Mouse (Mus musculus) kidney, postnatal 36 days (tissue): ENCODE measurements around the gene Fam186a.
A peak's percentile ranks its signal among the peaks of the same experiment; 100 is the strongest.
"Not testable (repeated sequence)": the region's sequence is repeated elsewhere in the genome, so short reads cannot be mapped to it uniquely, and the experiment has no call there.

Source experiments
- DNase-seq, 2 experiments: peaks; one replicate each; pipeline ENCODE4 v3.0.0; 2021 to 2022; ENCODE audit warnings: mixed read lengths in 2 of 2

Gene Fam186a

GRCm38 (mm10) chr15:99966961-99967360 lies at the start of gene Fam186a:
Gene Fam186a, minus strand, starts transcription at chr15:99967061.
- no peak for DNase-seq

DNA sequence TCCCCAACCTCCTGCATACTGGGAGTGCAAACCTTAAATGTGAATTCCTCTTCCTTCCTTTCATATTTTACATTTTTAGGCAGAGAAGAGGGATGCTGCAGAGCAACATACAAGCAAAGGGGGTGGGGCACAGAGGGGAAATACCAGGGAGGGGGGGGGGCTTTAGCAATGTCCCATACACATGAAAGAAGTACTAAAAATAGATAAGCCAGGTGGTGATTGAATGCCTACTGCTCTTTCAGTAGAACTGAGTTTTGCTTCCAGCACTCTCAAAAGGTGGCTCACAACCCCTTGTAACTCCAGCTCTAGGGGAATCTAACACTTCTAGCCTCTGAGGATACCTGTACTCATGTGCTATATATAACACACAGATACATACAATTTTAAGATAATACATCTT lies 39.3 kb upstream of the Fam186a start:
- DNase-seq: no peak

DNA sequence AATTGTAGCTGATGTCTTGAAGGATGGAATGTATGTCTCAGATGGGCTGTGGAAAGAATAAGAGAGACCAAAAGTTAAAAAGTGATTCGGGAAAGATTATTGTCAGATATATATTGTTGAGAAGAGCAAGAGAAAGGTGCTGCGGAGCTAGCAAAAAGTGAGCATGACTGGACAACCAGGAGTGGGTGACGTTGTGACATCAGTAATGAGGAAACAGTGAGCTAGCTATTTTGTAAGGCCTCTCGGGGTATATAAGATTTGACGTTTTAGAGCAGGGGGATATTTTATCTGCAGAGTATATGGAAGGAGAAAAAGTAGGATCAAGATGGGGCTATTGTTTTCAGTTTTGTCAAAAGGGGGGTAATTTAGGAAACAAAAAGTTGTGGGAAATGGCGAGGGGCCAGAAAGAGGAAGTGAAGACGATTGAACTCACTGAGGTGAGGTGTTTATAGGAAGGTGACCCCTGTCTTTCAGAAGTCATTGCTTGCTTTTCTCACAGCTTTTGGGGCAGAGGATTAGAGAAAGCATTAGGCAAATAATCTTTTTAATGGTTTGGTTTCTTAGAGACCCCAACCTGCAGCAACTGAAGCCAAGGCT lies 37.9 kb upstream of the Fam186a start:
- DNase-seq: no peak

- DNase-seq: no peak
Observed at GRCm38 (mm10) chr15:99999390-99999789, 32.5 kb upstream of the Fam186a start.

DNA sequence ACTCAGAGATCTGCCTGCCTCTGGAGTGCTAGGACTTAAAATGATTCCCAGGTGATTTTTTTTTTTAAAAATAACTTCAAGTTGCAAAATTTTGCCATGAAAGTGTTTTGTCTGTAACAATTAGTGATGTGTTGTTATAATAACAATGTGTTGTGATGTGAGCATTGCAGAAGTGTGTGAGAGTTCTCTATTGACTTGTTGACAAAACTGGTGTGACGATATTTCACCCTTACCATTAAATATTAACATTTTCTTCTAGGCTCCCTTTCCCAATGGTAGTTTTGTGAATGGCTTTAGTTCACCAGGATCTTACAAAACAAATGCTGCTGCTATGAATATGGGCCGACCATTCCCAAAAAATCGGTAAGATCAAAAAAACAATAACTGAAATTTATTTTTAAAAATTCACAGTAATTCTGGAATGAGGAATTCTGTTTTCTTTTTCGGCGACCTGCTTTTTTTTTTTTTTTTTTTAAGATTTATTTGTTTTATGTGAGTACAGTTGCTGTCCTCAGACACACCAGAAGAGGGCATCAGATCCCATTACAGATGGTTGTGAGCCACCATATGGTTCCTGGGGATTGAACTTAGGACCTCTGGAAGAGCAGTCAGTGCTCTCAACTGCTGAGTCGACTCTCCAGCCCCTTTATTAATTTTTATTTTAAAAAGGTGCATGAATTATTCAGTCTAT lies 30.4 kb upstream of the Fam186a start:
- DNase-seq: no peak

GRCm38 (mm10) chr15:99993100-99993499 lies 26.2 kb upstream of the Fam186a start:
- no peak for DNase-seq

- no peak for DNase-seq
Observed at GRCm38 (mm10) chr15:99979715-99980114, 12.9 kb upstream of the Fam186a start.

GRCm38 (mm10) chr15:99979266-99979665 lies 12.4 kb upstream of the Fam186a start:
- no peak for DNase-seq

- not testable (repeated sequence) for DNase-seq
Observed at GRCm38 (mm10) chr15:99976121-99976520, 9.3 kb upstream of the Fam186a start.

GRCm38 (mm10) chr15:99974476-99975220 lies 7.8 kb upstream of the Fam186a start:
- no peak for DNase-seq

- DNase-seq: peak; percentile 55 to 76
Observed at GRCm38 (mm10) chr15:99972989-99973911, 6.4 kb upstream of the Fam186a start.

DNA sequence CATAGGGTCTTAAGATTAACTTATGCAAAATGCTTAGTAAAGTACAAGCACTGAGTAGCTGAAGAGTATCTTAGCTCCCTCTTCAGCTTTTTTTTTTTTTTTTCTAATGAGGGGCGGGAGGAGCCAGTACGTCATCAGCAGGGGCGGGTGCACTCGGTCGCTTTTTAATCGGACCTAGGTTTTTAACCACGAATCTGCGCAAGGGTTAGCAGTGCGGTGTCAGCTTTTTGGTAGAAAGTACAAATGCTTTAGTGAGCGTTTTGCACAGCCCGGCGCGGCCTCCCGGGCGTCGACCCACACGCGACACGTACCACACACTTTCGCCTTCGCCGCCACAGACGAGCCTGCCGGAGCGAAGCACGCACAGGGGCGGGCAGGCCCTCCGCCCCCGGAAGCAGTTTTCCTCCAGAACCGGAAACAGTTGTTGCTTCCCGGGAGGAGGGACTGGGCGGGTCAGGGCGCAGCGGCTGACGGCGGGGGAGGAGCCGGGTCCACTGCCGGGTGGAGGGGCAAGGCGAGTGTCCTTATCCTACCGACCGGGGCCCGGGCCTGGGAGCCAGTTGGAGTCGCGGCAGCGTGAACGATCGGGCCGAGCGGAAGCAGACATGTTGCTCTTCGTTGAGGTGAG lies 5.6 kb upstream of the Fam186a start:
- DNase-seq: peak; percentile 97

GRCm38 (mm10) chr15:99970606-99971005 lies 3.7 kb upstream of the Fam186a start:
- peak; percentile 20 to 48 for DNase-seq

GRCm38 (mm10) chr15:99969765-99970164 lies 2.9 kb upstream of the Fam186a start, which contains the start of gene Larp4:
Gene Larp4, plus strand, starts transcription at chr15:99970065.
- not testable (repeated sequence) for DNase-seq

DNA sequence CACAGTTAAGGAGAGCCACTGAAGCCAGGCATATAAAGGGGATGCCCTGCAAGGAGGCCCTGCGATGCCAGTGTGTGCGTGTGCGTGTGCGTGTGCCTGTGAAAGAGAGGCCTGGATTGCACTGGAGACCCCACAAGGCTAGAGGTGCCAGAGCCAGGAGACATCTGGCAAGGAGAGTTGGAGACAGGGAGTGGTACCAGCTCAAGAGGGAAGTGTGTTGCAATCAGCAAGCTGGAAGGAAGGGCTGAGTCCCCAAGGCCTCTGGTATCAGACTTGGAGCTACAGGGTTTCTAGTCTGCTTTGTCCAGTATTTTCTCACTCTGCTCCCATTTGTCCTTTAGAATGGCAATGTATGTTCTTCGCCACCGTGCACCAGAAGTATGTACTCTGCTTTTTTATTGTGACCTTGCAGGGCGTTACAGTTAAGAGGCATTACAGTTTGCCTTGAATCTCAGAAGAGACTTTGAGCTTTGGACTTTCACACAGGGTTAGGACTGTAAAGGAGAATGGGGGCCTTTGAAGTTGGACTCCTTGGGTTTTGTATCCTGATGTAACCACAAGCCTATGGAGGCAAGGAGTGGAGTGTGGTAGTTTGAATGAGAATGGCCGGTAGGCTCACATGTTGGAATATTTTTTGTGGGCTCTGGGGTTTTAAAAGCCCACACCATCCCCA lies 1.6 kb downstream of the Fam186a start:
- peak in 1 of 2 experiments; percentile 14 for DNase-seq

GRCm38 (mm10) chr15:99955324-99955723 lies 11.5 kb downstream of the Fam186a start:
- no peak for DNase-seq

GRCm38 (mm10) chr15:99940970-99941630 lies 25.8 kb downstream of the Fam186a start:
- no peak for DNase-seq

GRCm38 (mm10) chr15:99940426-99940825 lies 26.4 kb downstream of the Fam186a start:
- DNase-seq: peak in 1 of 2 experiments; percentile 15

- DNase-seq: peak; percentile 12 to 53
Observed at GRCm38 (mm10) chr15:99937841-99938240, 29.0 kb downstream of the Fam186a start.

GRCm38 (mm10) chr15:99936659-99937058 lies 30.2 kb downstream of the Fam186a start:
- DNase-seq: no peak

GRCm38 (mm10) chr15:99934501-99934900 lies 32.4 kb downstream of the Fam186a start:
- no peak for DNase-seq
